Mouse (Mus musculus): ENCODE data around the gene Tspan15. TPM values are rescaled to one million over a fixed set of nuclear protein-coding genes. Genes with fewer than 3 reads are reported as not detected.

Tspan15 gene
- polyA plus RNA-seq (2012; ENCODE audit: insufficient read depth, insufficient read length, missing spikeins): 16.2 and 21.8 TPM in 2 replicates

GRCm38 (mm10) chr10:62230708-62231394 lies at the start of gene Tspan15:
Gene Tspan15, minus strand, starts transcription at chr10:62231251.
- Histone ChIP-seq H3K4me3 (ENCODE audit: insufficient read depth, low read depth, low read length) (peak within 1 kb of the TSS; percentile 80), H3K27ac (replicated peaks; ENCODE audit: low read depth, low read length) (peak within 1 kb of the TSS; percentile 49), H3K4me1 (ENCODE audit: control insufficient read depth, insufficient read depth, insufficient read length, low read length) (peaks cover 21% of the 10 kb centered on the region)

GRCm38 (mm10) chr10:62279671-62280070 lies 48.6 kb upstream of the Tspan15 start:
- Histone ChIP-seq H3K4me1 (ENCODE audit: control insufficient read depth, insufficient read depth, insufficient read length, low read length) (no peaks in the 10 kb centered on the region), H3K4me3 (ENCODE audit: insufficient read depth, low read depth, low read length) (no peak overlapping the region), H3K27ac (replicated peaks; ENCODE audit: low read depth, low read length) (no peak overlapping the region)

- H3K27ac ChIP-seq (replicated peaks; ENCODE audit: low read depth, low read length): no peak overlapping the region
- no peaks in the 10 kb centered on the region for H3K4me1 ChIP-seq (ENCODE audit: control insufficient read depth, insufficient read depth, insufficient read length, low read length)
- no peak overlapping the region for H3K4me3 ChIP-seq (ENCODE audit: insufficient read depth, low read depth, low read length)
Measured at GRCm38 (mm10) chr10:62279066-62279465, 48.0 kb upstream of the Tspan15 start.

GRCm38 (mm10) chr10:62277499-62278293 lies 46.6 kb upstream of the Tspan15 start:
- H3K4me1 ChIP-seq (ENCODE audit: control insufficient read depth, insufficient read depth, insufficient read length, low read length): no peaks in the 10 kb centered on the region
- H3K4me3 ChIP-seq (ENCODE audit: insufficient read depth, low read depth, low read length): no peak overlapping the region
- H3K27ac ChIP-seq (replicated peaks; ENCODE audit: low read depth, low read length): no peak overlapping the region

- no peak overlapping the region for H3K4me3 ChIP-seq (ENCODE audit: insufficient read depth, low read depth, low read length)
- H3K4me1 ChIP-seq (ENCODE audit: control insufficient read depth, insufficient read depth, insufficient read length, low read length): no peaks in the 10 kb centered on the region
- H3K27ac ChIP-seq (replicated peaks; ENCODE audit: low read depth, low read length): no peak overlapping the region
Measured at GRCm38 (mm10) chr10:62275235-62275634, 44.2 kb upstream of the Tspan15 start.

GRCm38 (mm10) chr10:62269278-62269677 lies 38.2 kb upstream of the Tspan15 start:
- no peak overlapping the region for H3K27ac ChIP-seq (replicated peaks; ENCODE audit: low read depth, low read length)
- H3K4me1 ChIP-seq (ENCODE audit: control insufficient read depth, insufficient read depth, insufficient read length, low read length): no peaks in the 10 kb centered on the region
- no peak overlapping the region for H3K4me3 ChIP-seq (ENCODE audit: insufficient read depth, low read depth, low read length)

GRCm38 (mm10) chr10:62264299-62264698 lies 33.2 kb upstream of the Tspan15 start:
- Histone ChIP-seq H3K4me3 (ENCODE audit: insufficient read depth, low read depth, low read length) (no peak overlapping the region), H3K4me1 (ENCODE audit: control insufficient read depth, insufficient read depth, insufficient read length, low read length) (no peaks in the 10 kb centered on the region), H3K27ac (replicated peaks; ENCODE audit: low read depth, low read length) (no peak overlapping the region)

- Histone ChIP-seq H3K4me1 (ENCODE audit: control insufficient read depth, insufficient read depth, insufficient read length, low read length) (no peaks in the 10 kb centered on the region), H3K4me3 (ENCODE audit: insufficient read depth, low read depth, low read length) (no peak overlapping the region), H3K27ac (replicated peaks; ENCODE audit: low read depth, low read length) (no peak overlapping the region)
Measured at GRCm38 (mm10) chr10:62261115-62261886, 30.2 kb upstream of the Tspan15 start.

GRCm38 (mm10) chr10:62258298-62258697 lies 27.2 kb upstream of the Tspan15 start:
- Histone ChIP-seq H3K4me3 (ENCODE audit: insufficient read depth, low read depth, low read length) (no peak overlapping the region), H3K27ac (replicated peaks; ENCODE audit: low read depth, low read length) (no peak overlapping the region), H3K4me1 (ENCODE audit: control insufficient read depth, insufficient read depth, insufficient read length, low read length) (no peaks in the 10 kb centered on the region)

- Histone ChIP-seq H3K27ac (replicated peaks; ENCODE audit: low read depth, low read length) (no peak overlapping the region), H3K4me1 (ENCODE audit: control insufficient read depth, insufficient read depth, insufficient read length, low read length) (no peaks in the 10 kb centered on the region), H3K4me3 (ENCODE audit: insufficient read depth, low read depth, low read length) (no peak overlapping the region)
Measured at GRCm38 (mm10) chr10:62252496-62253235, 21.6 kb upstream of the Tspan15 start.

- Histone ChIP-seq H3K4me1 (ENCODE audit: control insufficient read depth, insufficient read depth, insufficient read length, low read length) (no peaks in the 10 kb centered on the region), H3K27ac (replicated peaks; ENCODE audit: low read depth, low read length) (no peak within 1 kb of the TSS), H3K4me3 (ENCODE audit: insufficient read depth, low read depth, low read length) (no peak within 1 kb of the TSS)
Measured at GRCm38 (mm10) chr10:62252000-62252488, 21.0 kb upstream of the Tspan15 start, which contains the start of gene Tacr2. Gene Tacr2, plus strand, starts transcription at chr10:62252438.

- Histone ChIP-seq H3K4me1 (ENCODE audit: control insufficient read depth, insufficient read depth, insufficient read length, low read length) (no peaks in the 10 kb centered on the region), H3K27ac (replicated peaks; ENCODE audit: low read depth, low read length) (no peak overlapping the region), H3K4me3 (ENCODE audit: insufficient read depth, low read depth, low read length) (no peak overlapping the region)
Measured at GRCm38 (mm10) chr10:62247815-62248214, 16.8 kb upstream of the Tspan15 start.

- Histone ChIP-seq H3K4me3 (ENCODE audit: insufficient read depth, low read depth, low read length) (no peak overlapping the region), H3K27ac (replicated peaks; ENCODE audit: low read depth, low read length) (no peak overlapping the region), H3K4me1 (ENCODE audit: control insufficient read depth, insufficient read depth, insufficient read length, low read length) (no peaks in the 10 kb centered on the region)
Measured at GRCm38 (mm10) chr10:62247156-62247555, 16.1 kb upstream of the Tspan15 start.

- Histone ChIP-seq H3K4me1 (ENCODE audit: control insufficient read depth, insufficient read depth, insufficient read length, low read length) (no peaks in the 10 kb centered on the region), H3K4me3 (ENCODE audit: insufficient read depth, low read depth, low read length) (no peak overlapping the region), H3K27ac (replicated peaks; ENCODE audit: low read depth, low read length) (0 out of 2 replicates have a peak overlapping the region, but pooled peaks have one; percentile 12)
Measured at GRCm38 (mm10) chr10:62244067-62244466, 13.0 kb upstream of the Tspan15 start.
